Mouse (Mus musculus) liver, embryonic 15.5 days (tissue): ENCODE data around the gene Sdk2. TPM values are rescaled to one million over a fixed set of nuclear protein-coding genes. Genes with fewer than 3 reads are reported as not detected.

ENCODE experiments used
- ATAC-seq: fragments of 200-750 bp; cut with Nextera tagmentation; 2 replicates; pipeline ENCODE4 v1.8.0; 2017; ENCODE audit warnings: moderate number of reproducible peaks, mild to moderate bottlenecking, moderate library complexity; ENCODE audit not compliant: insufficient read depth
- H3K27ac ChIP-seq: fragments of 300-500 bp; sonication (generic); replicated peaks from 2 replicates; pipeline ENCODE4 v1.5.1; 2015; ENCODE audit warnings: mild to moderate bottlenecking, inconsistent platforms
- H3K27me3 ChIP-seq: fragments of 300-500 bp; sonication (generic); 2 replicates; pipeline ENCODE4 v1.6.1; 2015; ENCODE audit warnings: mild to moderate bottlenecking, inconsistent platforms
- H3K36me3 ChIP-seq: fragments of 300-500 bp; sonication (generic); replicated peaks from 2 replicates; pipeline ENCODE4 v1.6.1; 2015; ENCODE audit warnings: moderate library complexity, mild to moderate bottlenecking, inconsistent platforms
- H3K4me1 ChIP-seq: fragments of 300-500 bp; sonication (generic); replicated peaks from 2 replicates; pipeline ENCODE4 v1.6.1; 2015; ENCODE audit warnings: inconsistent platforms
- H3K4me2 ChIP-seq: fragments of 300-500 bp; sonication (generic); 2 replicates; pipeline ENCODE4 v1.6.1; 2015; ENCODE audit warnings: moderate library complexity, mild to moderate bottlenecking, inconsistent platforms
- H3K4me3 ChIP-seq: fragments of 300-500 bp; sonication (generic); replicated peaks from 2 replicates; pipeline ENCODE4 v1.5.1; 2015; ENCODE audit warnings: mild to moderate bottlenecking, inconsistent platforms
- H3K9ac ChIP-seq: fragments of 300-500 bp; sonication (generic); 2 replicates; pipeline ENCODE4 v1.6.1; 2015; ENCODE audit warnings: moderate library complexity, mild to moderate bottlenecking, inconsistent platforms
- H3K9me3 ChIP-seq: fragments of 300-500 bp; sonication (generic); replicated peaks from 2 replicates; pipeline ENCODE4 v1.6.1; 2016; ENCODE audit warnings: inconsistent platforms
- WGBS: fragments of 180-500 bp; shearing (Covaris S2); methylation state at CpG from one replicate; pipeline ENCODE4 v1.1.7; 2015; ENCODE audit warnings: mixed read lengths; ENCODE audit not compliant: insufficient replicate concordance; 5-methylcytosine and 5-hydroxymethylcytosine counted together
- polyA plus RNA-seq: library from polyadenylated mRNA; unstranded; fragments of >200 nt; fragmentation: Nextera tagmentation; extraction: Ambion mirVana; gene quantifications from 2 replicates; pipeline ENCODE4 v1.2.1, GENCODE M21; 2015

Gene Sdk2
- polyA plus RNA-seq, 1 experiment from 2014 or later = 0.20 TPM

- Histone ChIP-seq H3K4me1 (no peaks in the 10 kb centered on the region), H3K9me3 (no peaks in the 10 kb centered on the region), H3K4me2 (no peak overlapping the region), H3K27ac (no peak overlapping the region), H3K36me3 (no peaks in the 10 kb centered on the region), H3K4me3 (no peak overlapping the region), H3K27me3 (no peaks in the 10 kb centered on the region), H3K9ac (no peak overlapping the region)
- ATAC-seq = no peak
- WGBS = 58% methylated on average over 2 of the region's 2 CpGs
Measured at GRCm38 (mm10) chr11:113928831-113929230, 138.0 kb downstream of the Sdk2 start.

GRCm38 (mm10) chr11:113928291-113928690 lies 138.6 kb downstream of the Sdk2 start:
- Histone ChIP-seq H3K9me3 (no peaks in the 10 kb centered on the region), H3K4me3 (no peak overlapping the region), H3K9ac (no peak overlapping the region), H3K36me3 (no peaks in the 10 kb centered on the region), H3K27me3 (no peaks in the 10 kb centered on the region), H3K27ac (no peak overlapping the region), H3K4me1 (no peaks in the 10 kb centered on the region), H3K4me2 (no peak overlapping the region)
- no peak for ATAC-seq
- 58% methylated on average over 9 of the region's 9 CpGs for WGBS

- Histone ChIP-seq H3K27ac (no peak overlapping the region), H3K4me2 (no peak overlapping the region), H3K4me3 (no peak overlapping the region), H3K9me3 (no peaks in the 10 kb centered on the region), H3K9ac (no peak overlapping the region), H3K4me1 (no peaks in the 10 kb centered on the region), H3K36me3 (no peaks in the 10 kb centered on the region), H3K27me3 (no peaks in the 10 kb centered on the region)
- no peak for ATAC-seq
- WGBS = 49% methylated on average over 3 of the region's 3 CpGs
Measured at GRCm38 (mm10) chr11:113927826-113928225, 139.0 kb downstream of the Sdk2 start.

GRCm38 (mm10) chr11:113927231-113927630 lies 139.6 kb downstream of the Sdk2 start:
- Histone ChIP-seq H3K4me3 (no peak overlapping the region), H3K27me3 (no peaks in the 10 kb centered on the region), H3K4me1 (no peaks in the 10 kb centered on the region), H3K4me2 (no peak overlapping the region), H3K27ac (no peak overlapping the region), H3K9me3 (no peaks in the 10 kb centered on the region), H3K9ac (no peak overlapping the region), H3K36me3 (no peaks in the 10 kb centered on the region)
- WGBS = 68% methylated on average over 11 of the region's 11 CpGs
- no peak for ATAC-seq

- no peak overlapping the region for H3K9ac ChIP-seq
- no peak overlapping the region for H3K4me2 ChIP-seq
- H3K4me3 ChIP-seq = no peak overlapping the region
- H3K4me1 ChIP-seq = no peaks in the 10 kb centered on the region
- no peak overlapping the region for H3K27ac ChIP-seq
- no peak for ATAC-seq
- no peaks in the 10 kb centered on the region for H3K36me3 ChIP-seq
- H3K27me3 ChIP-seq = no peaks in the 10 kb centered on the region
- H3K9me3 ChIP-seq = no peaks in the 10 kb centered on the region
- WGBS = 59% methylated on average over 5 of the region's 5 CpGs
Measured at GRCm38 (mm10) chr11:113923137-113923536, 143.7 kb downstream of the Sdk2 start.

GRCm38 (mm10) chr11:113903131-113903860 lies 163.6 kb downstream of the Sdk2 start:
- no peak for ATAC-seq
- no peak overlapping the region for H3K9ac ChIP-seq
- no peaks in the 10 kb centered on the region for H3K27me3 ChIP-seq
- H3K9me3 ChIP-seq = no peaks in the 10 kb centered on the region
- H3K4me2 ChIP-seq = no peak overlapping the region
- H3K4me1 ChIP-seq = no peaks in the 10 kb centered on the region
- H3K27ac ChIP-seq = no peak overlapping the region
- H3K36me3 ChIP-seq = no peaks in the 10 kb centered on the region
- WGBS = 54% methylated on average over 16 of the region's 16 CpGs
- H3K4me3 ChIP-seq = no peak overlapping the region

GRCm38 (mm10) chr11:113901906-113902305 lies 164.9 kb downstream of the Sdk2 start:
- 73% methylated on average over 7 of the region's 7 CpGs for WGBS

GRCm38 (mm10) chr11:113898671-113899070 lies 168.2 kb downstream of the Sdk2 start:
- Histone ChIP-seq H3K4me2 (no peak overlapping the region), H3K4me3 (no peak overlapping the region), H3K4me1 (no peaks in the 10 kb centered on the region), H3K9me3 (no peaks in the 10 kb centered on the region), H3K27ac (no peak overlapping the region), H3K9ac (no peak overlapping the region), H3K27me3 (no peaks in the 10 kb centered on the region), H3K36me3 (no peaks in the 10 kb centered on the region)
- no peak for ATAC-seq
- WGBS = 46% methylated on average over 7 of the region's 7 CpGs

More at GRCm38 (mm10) chr11:113901906-113902305, 164.9 kb downstream of the Sdk2 start:
- no peak overlapping the region for H3K4me2 ChIP-seq
- no peaks in the 10 kb centered on the region for H3K27me3 ChIP-seq
- no peaks in the 10 kb centered on the region for H3K36me3 ChIP-seq
- no peak overlapping the region for H3K4me3 ChIP-seq
- no peaks in the 10 kb centered on the region for H3K9me3 ChIP-seq
- no peak overlapping the region for H3K27ac ChIP-seq
- no peak for ATAC-seq
- H3K4me1 ChIP-seq = no peaks in the 10 kb centered on the region
- no peak overlapping the region for H3K9ac ChIP-seq

- ATAC-seq = no peak
- H3K36me3 ChIP-seq = no peaks in the 10 kb centered on the region
- 70% methylated on average over 5 of the region's 5 CpGs for WGBS
- no peaks in the 10 kb centered on the region for H3K27me3 ChIP-seq
- no peaks in the 10 kb centered on the region for H3K4me1 ChIP-seq
- no peak overlapping the region for H3K27ac ChIP-seq
- H3K9ac ChIP-seq = no peak overlapping the region
- no peak overlapping the region for H3K4me3 ChIP-seq
- H3K4me2 ChIP-seq = no peak overlapping the region
- no peaks in the 10 kb centered on the region for H3K9me3 ChIP-seq
Measured at GRCm38 (mm10) chr11:113896006-113896405, 170.8 kb downstream of the Sdk2 start.

GRCm38 (mm10) chr11:113892924-113893323 lies 173.9 kb downstream of the Sdk2 start:
- no peak for ATAC-seq
- H3K27ac ChIP-seq = no peak overlapping the region
- WGBS = 60% methylated on average over 6 of the region's 6 CpGs
- H3K9me3 ChIP-seq = no peaks in the 10 kb centered on the region
- no peaks in the 10 kb centered on the region for H3K27me3 ChIP-seq
- H3K4me1 ChIP-seq = no peaks in the 10 kb centered on the region
- H3K4me3 ChIP-seq = no peak overlapping the region
- no peak overlapping the region for H3K4me2 ChIP-seq
- H3K36me3 ChIP-seq = no peaks in the 10 kb centered on the region
- no peak overlapping the region for H3K9ac ChIP-seq

GRCm38 (mm10) chr11:113892067-113892466 lies 174.8 kb downstream of the Sdk2 start:
- WGBS = 49% methylated on average over 6 of the region's 6 CpGs
- ATAC-seq = no peak
- no peak overlapping the region for H3K9ac ChIP-seq

More at GRCm38 (mm10) chr11:113892067-113892466, 174.8 kb downstream of the Sdk2 start:
- H3K27me3 ChIP-seq = no peaks in the 10 kb centered on the region
- no peak overlapping the region for H3K4me3 ChIP-seq
- H3K9me3 ChIP-seq = no peaks in the 10 kb centered on the region
- H3K36me3 ChIP-seq = no peaks in the 10 kb centered on the region
- H3K4me1 ChIP-seq = no peaks in the 10 kb centered on the region
- no peak overlapping the region for H3K27ac ChIP-seq
- H3K4me2 ChIP-seq = no peak overlapping the region
